Mouse (Mus musculus): ENCODE data around the gene Ddx51.

DNA sequence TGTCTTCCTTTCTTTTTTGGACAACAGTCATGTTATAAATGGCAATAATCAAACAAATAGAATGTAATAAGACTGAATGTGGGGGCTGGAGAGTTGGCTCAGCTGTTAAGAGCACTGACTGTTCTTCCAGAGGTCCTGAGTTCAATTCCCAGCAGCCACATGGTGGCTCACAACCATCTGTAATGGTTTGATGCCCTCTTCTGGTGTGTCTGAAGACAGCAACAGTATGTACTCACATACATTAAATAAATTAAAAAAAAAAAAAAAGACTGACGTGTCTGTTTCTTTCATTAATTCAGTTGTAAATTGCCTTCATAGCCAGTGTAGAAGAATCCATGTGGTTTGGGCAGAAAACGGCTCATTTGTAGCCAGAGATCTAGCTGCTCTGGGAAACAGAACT lies 28.9 kb upstream of the Ddx51 start:
- TF ChIP-seq FLI1 (IDR thresholded peaks at IDR 0.05; ENCODE audit: low read length) (no peak), GATA1 (IDR thresholded peaks at IDR 0.05; ENCODE audit: borderline replicate concordance, low read length) (no peak)
